In the genomic region with DNA sequence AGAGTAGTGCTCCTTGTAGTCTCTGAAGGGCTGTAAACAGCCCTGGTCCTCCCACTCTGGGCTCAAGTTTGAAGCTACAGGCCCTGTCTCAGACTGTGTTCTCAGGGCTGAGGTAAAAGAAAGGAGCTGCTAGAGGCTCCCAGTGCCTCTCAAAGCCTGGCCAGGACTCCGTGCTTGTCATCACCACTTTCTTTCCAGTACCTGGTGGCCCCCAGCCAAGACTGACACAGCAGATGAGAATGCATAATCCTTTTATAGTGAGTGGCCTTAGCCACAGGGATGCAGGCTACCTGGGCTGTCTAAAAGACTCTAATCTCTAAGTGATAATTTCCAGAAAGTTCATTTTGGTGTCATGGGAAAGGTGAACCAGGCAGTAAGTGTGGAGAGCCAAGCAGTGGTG, we compare ENCODE assay signal across 18 mouse cellular contexts. TPM values are rescaled to one million over a fixed set of nuclear protein-coding genes. Genes with fewer than 3 reads are reported as not detected.
A peak's percentile ranks its signal among the peaks of the same experiment; 100 is the strongest.
DNase-seq lines count a peak whose midpoint lies in the region; ATAC-seq lines count a peak whose summit lies in the region.
"Had no signal": no experiment of that assay in that cellular context is flagged by ENCODE, and none has a peak within 500 bp of the region (broad histone marks: within the 10 kb centered on the region; RNA-seq: fewer than 3 reads in every experiment).

No protein-coding gene starts in this region.

- peak; percentile 17 for DNase-seq in heart, postnatal 4 days
- DNase-seq in midbrain, embryonic 10.5 days (ENCODE audit: low spot score): no peak
- DNase-seq in cerebellum, postnatal 10 days: peak; percentile 49 to 53
- DNase-seq in adrenal gland, postnatal 10 days: no peak
- DNase-seq: adrenal gland, adult 8-10 months; gastrocnemius, postnatal 10 days; heart, adult 11 months; layer of hippocampus, postnatal 36 days; liver, embryonic 13.5 days; right cerebral cortex, adult 18-20 months; thymus, postnatal 14 days had no signal

- H3K36me3 ChIP-seq in heart, embryonic 11.5 days (ENCODE audit: control insufficient read depth, insufficient read depth, low read length): no peaks in the 10 kb centered on the region
- H3K36me3 ChIP-seq in midbrain, embryonic 10.5 days: no peaks in the 10 kb centered on the region
- H3K36me3 ChIP-seq in midbrain, embryonic 13.5 days: no peaks in the 10 kb centered on the region
- no peaks in the 10 kb centered on the region for H3K36me3 ChIP-seq in forebrain, embryonic 15.5 days
- H3K36me3 ChIP-seq: kidney, embryonic 15.5 days; liver, embryonic 13.5 days had no signal

- 48% methylated on average over 1 of the region's 1 CpGs for WGBS in heart, embryonic 11.5 days (ENCODE audit: insufficient replicate concordance)
- WGBS in midbrain, embryonic 10.5 days: 79% methylated on average over 1 of the region's 1 CpGs
- WGBS in midbrain, embryonic 13.5 days: 68% methylated on average over 1 of the region's 1 CpGs
- WGBS in forebrain, embryonic 15.5 days: 44% methylated on average over 1 of the region's 1 CpGs

- ATAC-seq in heart, embryonic 11.5 days (replicated peaks; ENCODE audit: insufficient number of reproducible peaks, low FRiP score, low TSS enrichment): no peak
- no peak for ATAC-seq in midbrain, embryonic 13.5 days
- ATAC-seq in forebrain, embryonic 15.5 days (replicated peaks): no peak
- ATAC-seq: forebrain, embryonic 13.5 days; hindbrain, postnatal 0 days; intestine, postnatal 0 days had no signal

- H3K4me2 ChIP-seq in heart, embryonic 11.5 days: no peak overlapping the region
- no peak overlapping the region for H3K4me2 ChIP-seq in midbrain, embryonic 13.5 days (replicated peaks)
- no peak overlapping the region for H3K4me2 ChIP-seq in forebrain, embryonic 15.5 days (replicated peaks)
- H3K4me2 ChIP-seq: forebrain, embryonic 13.5 days; kidney, embryonic 15.5 days; liver, embryonic 13.5 days had no signal

- H3K9ac ChIP-seq in heart, embryonic 11.5 days (ENCODE audit: low read depth, low read length): no peak overlapping the region
- no peak overlapping the region for H3K9ac ChIP-seq in midbrain, embryonic 13.5 days (replicated peaks)
- no peak overlapping the region for H3K9ac ChIP-seq in forebrain, embryonic 15.5 days (replicated peaks)
- H3K9ac ChIP-seq: forebrain, embryonic 13.5 days; kidney, embryonic 15.5 days; liver, embryonic 13.5 days had no signal

- no peak overlapping the region for H3K4me3 ChIP-seq in heart, embryonic 11.5 days (ENCODE audit: low read depth, low read length)
- H3K4me3 ChIP-seq in midbrain, embryonic 10.5 days: no peak overlapping the region
- no peak overlapping the region for H3K4me3 ChIP-seq in midbrain, embryonic 13.5 days (replicated peaks)
- H3K4me3 ChIP-seq in forebrain, embryonic 15.5 days: no peak overlapping the region
- H3K4me3 ChIP-seq: forebrain, embryonic 13.5 days; kidney, embryonic 15.5 days; liver, embryonic 13.5 days had no signal

- peaks cover 2% of the 10 kb centered on the region; the same call in 1 of the 2 replicates for H3K4me1 ChIP-seq in heart, embryonic 11.5 days (ENCODE audit: control insufficient read depth, insufficient read depth, low read length)
- peaks cover 34% of the 10 kb centered on the region for H3K4me1 ChIP-seq in midbrain, embryonic 10.5 days
- H3K4me1 ChIP-seq in midbrain, embryonic 13.5 days (replicated peaks): peaks cover 36% of the 10 kb centered on the region
- H3K4me1 ChIP-seq in forebrain, embryonic 15.5 days: peaks cover 19% of the 10 kb centered on the region
- H3K4me1 ChIP-seq: kidney, embryonic 15.5 days; liver, embryonic 13.5 days had no signal

- no peaks in the 10 kb centered on the region for H3K9me3 ChIP-seq in heart, embryonic 11.5 days (replicated peaks; ENCODE audit: control insufficient read depth, low read length)
- no peaks in the 10 kb centered on the region for H3K9me3 ChIP-seq in midbrain, embryonic 10.5 days (replicated peaks)
- H3K9me3 ChIP-seq in midbrain, embryonic 13.5 days: no peaks in the 10 kb centered on the region; the same call in 1 of the 2 replicates
- H3K9me3 ChIP-seq in forebrain, embryonic 15.5 days: no peaks in the 10 kb centered on the region
- H3K9me3 ChIP-seq: forebrain, embryonic 13.5 days; kidney, embryonic 15.5 days; liver, embryonic 13.5 days had no signal

- no peaks in the 10 kb centered on the region for H3K27me3 ChIP-seq in heart, embryonic 11.5 days (ENCODE audit: control insufficient read depth, insufficient read depth, low read length)
- H3K27me3 ChIP-seq in midbrain, embryonic 10.5 days (ENCODE audit: low read depth, poor library complexity, severe bottlenecking): peaks cover 3% of the 10 kb centered on the region; the same call in 1 of the 2 replicates
- H3K27me3 ChIP-seq in midbrain, embryonic 13.5 days: peaks cover 7% of the 10 kb centered on the region; the same call in 1 of the 2 replicates
- H3K27me3 ChIP-seq in forebrain, embryonic 15.5 days: no peaks in the 10 kb centered on the region
- H3K27me3 ChIP-seq: kidney, embryonic 15.5 days; liver, embryonic 13.5 days had no signal

- no peak overlapping the region for H3K27ac ChIP-seq in heart, embryonic 11.5 days (ENCODE audit: low read depth, low read length)
- peak overlapping the region; percentile 38; the same call in 1 of the 2 replicates for H3K27ac ChIP-seq in midbrain, embryonic 10.5 days (replicated peaks)
- no peak overlapping the region for H3K27ac ChIP-seq in midbrain, embryonic 13.5 days
- no peak overlapping the region for H3K27ac ChIP-seq in forebrain, embryonic 15.5 days (replicated peaks)
- H3K27ac ChIP-seq: forebrain, embryonic 13.5 days; hindbrain, postnatal 0 days; kidney, embryonic 15.5 days; liver, embryonic 13.5 days had no signal

RNA-seq across cellular contexts. Expression of gene Tbc1d22a, which starts 54.3 kb away (rescaled TPM):
- total RNA-seq in heart, postnatal 4 days (2021): 10 to 100 TPM; 16.5 to 20.6 TPM
- 6.0 and 7.3 TPM in 2 replicates for polyA plus RNA-seq in heart, embryonic 11.5 days (2014; fragmentation: Nextera tagmentation; extraction: Ambion mirVana)
- 10.8 and 12.5 TPM in 2 replicates for polyA plus RNA-seq in midbrain, embryonic 10.5 days (2016; fragmentation: Nextera tagmentation; extraction: Ambion mirVana)
- 13.4 and 13.6 TPM in 2 replicates for polyA plus RNA-seq in midbrain, embryonic 13.5 days (2015; fragmentation: Nextera tagmentation; extraction: Ambion mirVana)
- polyA plus RNA-seq in forebrain, embryonic 15.5 days (2015; fragmentation: Nextera tagmentation; extraction: Ambion mirVana): 12.9 and 13.1 TPM in 2 replicates
- 10 to 100 TPM; 26.2 to 31.6 TPM for total RNA-seq in adrenal gland, postnatal 10 days (2021)

Comparison
In these comparisons a context has a peak if more than half of its experiments do, and no peak if none do; other contexts are left out.
1. DNase-seq: peak in heart, postnatal 4 days (single experiment) and cerebellum, postnatal 10 days (2 of 2); none in midbrain, embryonic 10.5 days (single experiment) and adrenal gland, postnatal 10 days (single experiment).